Comparison of ENCODE assay signal across 27 mouse cellular contexts in the genomic region with DNA sequence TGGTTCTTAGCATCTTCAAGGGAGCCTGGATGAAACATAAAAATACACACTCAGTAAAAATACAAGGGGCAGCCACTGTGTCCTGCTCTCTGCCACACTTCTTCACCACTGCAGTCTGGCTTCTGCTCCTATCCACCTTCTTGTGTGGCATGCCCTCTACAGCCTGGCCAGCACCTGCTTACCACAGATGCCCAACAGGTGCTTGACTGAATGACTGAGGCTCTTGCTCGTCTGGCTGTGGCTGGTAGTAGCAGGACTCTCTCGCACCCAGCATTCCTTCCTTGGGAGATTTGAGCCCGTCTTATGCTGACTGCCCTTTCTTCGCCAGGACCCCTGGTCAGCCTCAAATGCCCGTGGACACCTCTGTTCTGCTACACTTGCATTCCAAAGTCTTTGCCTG.
DNase-seq lines count a peak whose midpoint lies in the region; ATAC-seq and TF ChIP-seq lines count a peak whose summit lies in the region.
"Had no signal": no experiment of that assay in that cellular context is flagged by ENCODE, and none has a peak within 500 bp of the region (broad histone marks: within the 10 kb centered on the region; RNA-seq: fewer than 3 reads in every experiment).

No protein-coding gene starts in this region.

- no peaks in the 10 kb centered on the region for H3K79me2 ChIP-seq in myocyte (ENCODE audit: control insufficient read depth, insufficient read depth)

- H3K36me3 ChIP-seq in heart, embryonic 11.5 days (ENCODE audit: control insufficient read depth, insufficient read depth, low read length): no peaks in the 10 kb centered on the region
- H3K36me3 ChIP-seq in liver, embryonic 12.5 days: peaks cover 48% of the 10 kb centered on the region
- 0 out of 2 replicates have a peak, but pooled peaks cover 6% of the 10 kb centered on the region for H3K36me3 ChIP-seq in liver, postnatal 0 days (replicated peaks; ENCODE audit: insufficient read depth, low read length)
- no peaks in the 10 kb centered on the region for H3K36me3 ChIP-seq in myocyte (ENCODE audit: control insufficient read depth, insufficient read depth)
- H3K36me3 ChIP-seq: embryonic facial prominence, embryonic 15.5 days; forebrain, embryonic 12.5 days had no signal

- H3K9me3 ChIP-seq in heart, embryonic 11.5 days (replicated peaks; ENCODE audit: control insufficient read depth, low read length): no peaks in the 10 kb centered on the region
- H3K9me3 ChIP-seq in liver, embryonic 12.5 days (replicated peaks): no peaks in the 10 kb centered on the region
- no peaks in the 10 kb centered on the region for H3K9me3 ChIP-seq in liver, postnatal 0 days (ENCODE audit: low read length)
- H3K9me3 ChIP-seq: embryonic facial prominence, embryonic 13.5 days; embryonic facial prominence, embryonic 15.5 days; forebrain, embryonic 10.5 days; forebrain, embryonic 12.5 days; G1E had no signal

- no peak overlapping the region for H3K4me2 ChIP-seq in heart, embryonic 11.5 days
- no peak overlapping the region for H3K4me2 ChIP-seq in liver, embryonic 12.5 days
- no peak overlapping the region for H3K4me2 ChIP-seq in liver, postnatal 0 days (ENCODE audit: low read depth, low read length)
- no peak overlapping the region for H3K4me2 ChIP-seq in myocyte (ENCODE audit: low read depth)
- H3K4me2 ChIP-seq: embryonic facial prominence, embryonic 13.5 days; embryonic facial prominence, embryonic 15.5 days; forebrain, embryonic 12.5 days had no signal

- H3K27me3 ChIP-seq in heart, embryonic 11.5 days (ENCODE audit: control insufficient read depth, insufficient read depth, low read length): no peaks in the 10 kb centered on the region
- no peaks in the 10 kb centered on the region for H3K27me3 ChIP-seq in liver, embryonic 12.5 days (replicated peaks)
- no peaks in the 10 kb centered on the region for H3K27me3 ChIP-seq in liver, postnatal 0 days (ENCODE audit: insufficient read depth, low read length)
- no peaks in the 10 kb centered on the region for H3K27me3 ChIP-seq in myocyte (ENCODE audit: control insufficient read depth, insufficient read depth, insufficient read length)
- H3K27me3 ChIP-seq: CH12.LX, Patski had no signal

- TF ChIP-seq EP300 in liver, postnatal 0 days (IDR thresholded peaks at IDR 0.05; ENCODE audit: low read depth): no peak

- no peak for TF ChIP-seq CTCF in liver, postnatal 0 days (IDR thresholded peaks at IDR 0.05; ENCODE audit: low read depth)

- no peak overlapping the region for H3K9ac ChIP-seq in heart, embryonic 11.5 days (ENCODE audit: low read depth, low read length)
- no peak overlapping the region for H3K9ac ChIP-seq in liver, embryonic 12.5 days
- no peak overlapping the region for H3K9ac ChIP-seq in liver, postnatal 0 days (replicated peaks)
- H3K9ac ChIP-seq: embryonic facial prominence, embryonic 13.5 days; embryonic facial prominence, embryonic 15.5 days; forebrain, embryonic 12.5 days had no signal

- peak; percentile 68 for DNase-seq in heart, adult 11 months
- no peak for DNase-seq in liver, postnatal 0 days
- DNase-seq: adrenal gland, adult 8-10 months; adrenal gland, postnatal 14 days; adrenal gland, postnatal 36 days; B cell, adult 2 months; cerebellum, adult 11-12 months; cerebellum, adult 2 months; cerebellum, adult 9-10 months; cerebellum, postnatal 10 days; cerebellum, postnatal 25 days; embryo, embryonic 11 days had no signal

- H3ac ChIP-seq in myocyte (ENCODE audit: control insufficient read depth, insufficient read length): no peak overlapping the region

- no peak for ATAC-seq in heart, embryonic 11.5 days (replicated peaks; ENCODE audit: insufficient number of reproducible peaks, low FRiP score, low TSS enrichment)
- ATAC-seq in liver, embryonic 12.5 days: no peak
- no peak for ATAC-seq in liver, postnatal 0 days
- ATAC-seq: activated CD4-positive, CD25-positive, alpha-beta regulatory T cell, adult 4 months; CD4-positive, CD25-positive, alpha-beta regulatory T cell, adult 4 months; forebrain, embryonic 14.5 days; forebrain, embryonic 16.5 days; Patski had no signal

- no peak overlapping the region for H3K4me3 ChIP-seq in heart, embryonic 11.5 days (ENCODE audit: low read depth, low read length)
- H3K4me3 ChIP-seq in liver, embryonic 12.5 days: no peak overlapping the region
- H3K4me3 ChIP-seq in liver, postnatal 0 days (ENCODE audit: low read depth, low read length): no peak overlapping the region
- no peak overlapping the region for H3K4me3 ChIP-seq in myocyte
- H3K4me3 ChIP-seq: embryonic facial prominence, embryonic 13.5 days; embryonic facial prominence, embryonic 15.5 days; erythroblast, embryonic 14.5 days; forebrain, embryonic 10.5 days; forebrain, embryonic 12.5 days had no signal

- H3K4me1 ChIP-seq in heart, embryonic 11.5 days (ENCODE audit: control insufficient read depth, insufficient read depth, low read length): 0 out of 2 replicates have a peak, but pooled peaks cover 4% of the 10 kb centered on the region
- peaks cover 62% of the 10 kb centered on the region for H3K4me1 ChIP-seq in liver, embryonic 12.5 days
- H3K4me1 ChIP-seq in liver, postnatal 0 days (ENCODE audit: insufficient read depth): peaks cover 2% of the 10 kb centered on the region; the same call in 1 of the 2 replicates
- H3K4me1 ChIP-seq: embryonic facial prominence, embryonic 13.5 days had no signal

- no peak overlapping the region for H3K27ac ChIP-seq in heart, embryonic 11.5 days (ENCODE audit: low read depth, low read length)
- 0 out of 2 replicates have a peak overlapping the region, but pooled peaks have one; percentile 7 for H3K27ac ChIP-seq in liver, embryonic 12.5 days
- no peak overlapping the region for H3K27ac ChIP-seq in liver, postnatal 0 days (ENCODE audit: low read depth)
- H3K27ac ChIP-seq: embryonic facial prominence, embryonic 13.5 days; embryonic facial prominence, embryonic 15.5 days; forebrain, embryonic 10.5 days; forebrain, embryonic 12.5 days had no signal

- 84% methylated on average over 5 of the region's 5 CpGs for WGBS in heart, embryonic 11.5 days (ENCODE audit: insufficient replicate concordance)
- WGBS in liver, embryonic 12.5 days (ENCODE audit: insufficient replicate concordance): 86% methylated on average over 5 of the region's 5 CpGs
- 89% methylated on average over 5 of the region's 5 CpGs for WGBS in liver, postnatal 0 days (ENCODE audit: insufficient replicate concordance)

- no peak for TF ChIP-seq POLR2A in myocyte (IDR thresholded peaks at IDR 0.05; ENCODE audit: insufficient read length, low read depth)

TF ChIP-seq in myocyte, 11 proteins besides CTCF, POLR2A, EP300 and RAD21:
- TF ChIP-seq MYOD1 (IDR thresholded peaks at IDR 0.05; ENCODE audit: control insufficient read depth in 1 of 3, insufficient read length in 2 of 3, low read depth in 2 of 3) (peak in 2 of 3 experiments; percentile 24 to 44), CEBPB (IDR thresholded peaks at IDR 0.05; ENCODE audit: insufficient read depth, poor library complexity, severe bottlenecking) (no peak), MYOG (IDR thresholded peaks at IDR 0.05; ENCODE audit: control insufficient read depth in 1 of 3, insufficient read depth in 1 of 3, insufficient read length in 2 of 3, low read depth in 2 of 3) (peak in 1 of 3 experiments; percentile 59)
TF ChIP-seq in myocyte: peak in this region for 2.
